Mouse (Mus musculus): ENCODE measurements around the gene Cldn20. TPM values are rescaled to one million over a fixed set of nuclear protein-coding genes. Genes with fewer than 3 reads are reported as not detected.
A peak's percentile ranks its signal among the peaks of the same experiment; 100 is the strongest.

Cldn20 gene
- total and polyA plus RNA-seq, 2 experiments from 2014 or later, result not detected

- Histone ChIP-seq H3K4me3 (ENCODE audit: low read depth, low read length) (no peak overlapping the region), H3K9ac (replicated peaks; ENCODE audit: low read depth, low read length) (no peak overlapping the region), H3K4me1 (ENCODE audit: control insufficient read depth, insufficient read depth) (no peaks in the 10 kb centered on the region), H3K9me3 (replicated peaks; ENCODE audit: control insufficient read depth, low read length) (no peaks in the 10 kb centered on the region), H3K27ac (ENCODE audit: low read depth) (no peak overlapping the region), H3K4me2 (ENCODE audit: low read depth, low read length) (no peak overlapping the region), H3K36me3 (replicated peaks; ENCODE audit: control insufficient read depth, insufficient read depth, low read length) (peaks cover 14% of the 10 kb centered on the region), H3K27me3 (ENCODE audit: control insufficient read depth, insufficient read depth, low read length) (no peaks in the 10 kb centered on the region)
- no peak for DNase-seq (ENCODE audit: low spot score)
- 65% methylated on average over 7 of the region's 7 CpGs for WGBS
- TF ChIP-seq CTCF (IDR thresholded peaks at IDR 0.05; ENCODE audit: low read depth), result no peak
- no peak for TF ChIP-seq EP300 (IDR thresholded peaks at IDR 0.05; ENCODE audit: low read depth)
- no peak for ATAC-seq (ENCODE audit: insufficient read depth, low read depth)
These were observed 15.4 kb downstream of the Cldn20 start for GRCm38 (mm10) chr17:3547725-3548124.

GRCm38 (mm10) chr17:3556251-3556650 is 23.9 kb downstream of the Cldn20 start:
- Histone ChIP-seq H3K27ac (ENCODE audit: low read depth) (no peak overlapping the region), H3K27me3 (ENCODE audit: control insufficient read depth, insufficient read depth, low read length) (no peaks in the 10 kb centered on the region), H3K9ac (replicated peaks; ENCODE audit: low read depth, low read length) (no peak overlapping the region), H3K4me2 (ENCODE audit: low read depth, low read length) (no peak overlapping the region), H3K36me3 (replicated peaks; ENCODE audit: control insufficient read depth, insufficient read depth, low read length) (peaks cover 22% of the 10 kb centered on the region), H3K4me1 (ENCODE audit: control insufficient read depth, insufficient read depth) (no peaks in the 10 kb centered on the region), H3K9me3 (replicated peaks; ENCODE audit: control insufficient read depth, low read length) (no peaks in the 10 kb centered on the region), H3K4me3 (ENCODE audit: low read depth, low read length) (no peak overlapping the region)
- TF ChIP-seq CTCF (IDR thresholded peaks at IDR 0.05; ENCODE audit: low read depth) (no peak), EP300 (IDR thresholded peaks at IDR 0.05; ENCODE audit: low read depth) (no peak)
- 23% methylated on average over 1 of the region's 1 CpGs for WGBS
- ATAC-seq (ENCODE audit: insufficient read depth, low read depth) (no peak), DNase-seq (ENCODE audit: low spot score) (no peak)

GRCm38 (mm10) chr17:3557331-3558311 is 25.3 kb downstream of the Cldn20 start, which contains the start of gene Tfb1m:
Tfb1m (minus strand) TSS chr17:3557781.
- no peaks in the 10 kb centered on the region for H3K27me3 ChIP-seq (ENCODE audit: control insufficient read depth, insufficient read depth, low read length)
- no peaks in the 10 kb centered on the region for H3K9me3 ChIP-seq (replicated peaks; ENCODE audit: control insufficient read depth, low read length)
- H3K9ac ChIP-seq (replicated peaks; ENCODE audit: low read depth, low read length), result peak within 1 kb of the TSS; percentile 63
- under 1% methylated on average over 60 of the region's 60 CpGs for whole genome bisulfite sequencing
- TF ChIP-seq CTCF (IDR thresholded peaks at IDR 0.05; ENCODE audit: low read depth) (no peak), EP300 (IDR thresholded peaks at IDR 0.05; ENCODE audit: low read depth) (no peak)
- peak within 1 kb of the TSS; percentile 76 for H3K4me3 ChIP-seq (ENCODE audit: low read depth, low read length)
- ATAC-seq (ENCODE audit: insufficient read depth, low read depth) (peak; percentile 99), DNase-seq (ENCODE audit: low spot score) (peak; percentile 100)
- peak within 1 kb of the TSS; percentile 92 for H3K27ac ChIP-seq (ENCODE audit: low read depth)
- H3K36me3 ChIP-seq (replicated peaks; ENCODE audit: control insufficient read depth, insufficient read depth, low read length), result peaks cover 14% of the 10 kb centered on the region; the same call in 1 of the 2 replicates
- H3K4me1 ChIP-seq (ENCODE audit: control insufficient read depth, insufficient read depth), result no peaks in the 10 kb centered on the region
- H3K4me2 ChIP-seq (ENCODE audit: low read depth, low read length), result peak within 1 kb of the TSS; percentile 80

- Histone ChIP-seq H3K4me2 (ENCODE audit: low read depth, low read length) (peak overlapping the region; percentile 80), H3K27ac (ENCODE audit: low read depth) (peak overlapping the region; percentile 92), H3K4me1 (ENCODE audit: control insufficient read depth, insufficient read depth) (no peaks in the 10 kb centered on the region), H3K9ac (replicated peaks; ENCODE audit: low read depth, low read length) (peak overlapping the region; percentile 63; the same call in 1 of the 2 replicates), H3K9me3 (replicated peaks; ENCODE audit: control insufficient read depth, low read length) (no peaks in the 10 kb centered on the region), H3K4me3 (ENCODE audit: low read depth, low read length) (peak overlapping the region; percentile 76), H3K27me3 (ENCODE audit: control insufficient read depth, insufficient read depth, low read length) (no peaks in the 10 kb centered on the region), H3K36me3 (replicated peaks; ENCODE audit: control insufficient read depth, insufficient read depth, low read length) (peaks cover 10% of the 10 kb centered on the region; the same call in 1 of the 2 replicates)
- 69% methylated on average over 9 of the region's 9 CpGs for WGBS
- DNase-seq (ENCODE audit: low spot score), result no peak
- ATAC-seq (ENCODE audit: insufficient read depth, low read depth), result no peak
- no peak for TF ChIP-seq EP300 (IDR thresholded peaks at IDR 0.05; ENCODE audit: low read depth)
- TF ChIP-seq CTCF (IDR thresholded peaks at IDR 0.05; ENCODE audit: low read depth), result no peak
These were observed 26.1 kb downstream of the Cldn20 start for GRCm38 (mm10) chr17:3558356-3558870.

GRCm38 (mm10) chr17:3560534-3560933 is 28.2 kb downstream of the Cldn20 start:
- no peak for TF ChIP-seq EP300 (IDR thresholded peaks at IDR 0.05; ENCODE audit: low read depth)
- no peak for TF ChIP-seq CTCF (IDR thresholded peaks at IDR 0.05; ENCODE audit: low read depth)
- H3K27me3 ChIP-seq (ENCODE audit: control insufficient read depth, insufficient read depth, low read length), result no peaks in the 10 kb centered on the region
- no peak overlapping the region for H3K27ac ChIP-seq (ENCODE audit: low read depth)
- H3K9me3 ChIP-seq (replicated peaks; ENCODE audit: control insufficient read depth, low read length), result no peaks in the 10 kb centered on the region
- DNase-seq (ENCODE audit: low spot score), result no peak
- no peak overlapping the region for H3K9ac ChIP-seq (replicated peaks; ENCODE audit: low read depth, low read length)
- no peaks in the 10 kb centered on the region for H3K36me3 ChIP-seq (replicated peaks; ENCODE audit: control insufficient read depth, insufficient read depth, low read length)
- no peaks in the 10 kb centered on the region for H3K4me1 ChIP-seq (ENCODE audit: control insufficient read depth, insufficient read depth)
- ATAC-seq (ENCODE audit: insufficient read depth, low read depth), result no peak
- H3K4me2 ChIP-seq (ENCODE audit: low read depth, low read length), result no peak overlapping the region
- no peak overlapping the region for H3K4me3 ChIP-seq (ENCODE audit: low read depth, low read length)
- 67% methylated on average over 3 of the region's 3 CpGs for WGBS
